Mouse (Mus musculus): ENCODE measurements at regions not wholly inside any gene's neighbourhood (a gene's known extent, or its start where the extent isn't known, plus 50 kb on each side); places are given as distances from the start of the nearest gene placed in this dataset.

- H3K4me1 ChIP-seq (ENCODE audit: control insufficient read depth, insufficient read depth, low read length) = no peaks in the 10 kb centered on the region
- TF ChIP-seq POLR2A (IDR thresholded peaks at IDR 0.05; ENCODE audit: low read depth, low read length) (no peak), CTCF (conservative IDR thresholded peaks at IDR 0.05; ENCODE audit: insufficient read depth, insufficient read length, low read depth, low read length) (0 out of 2 replicates have a peak, but pooled peaks have one; percentile 2)
- no peak overlapping the region for H3K27ac ChIP-seq (ENCODE audit: insufficient read depth, low read depth, low read length)
- no peaks in the 10 kb centered on the region for H3K27me3 ChIP-seq (replicated peaks; ENCODE audit: control insufficient read depth, insufficient read depth, low read length)
- no peak overlapping the region for H3K4me3 ChIP-seq (ENCODE audit: insufficient read depth, low read depth, low read length)
- no peaks in the 10 kb centered on the region for H3K36me3 ChIP-seq (ENCODE audit: control insufficient read depth, insufficient read depth, low read length)
- peak; percentile 30 for DNase-seq
- WGBS = 16% methylated on average over 1 of the region's 1 CpGs
These were observed 294.9 kb downstream of the Pax1 start for GRCm38 (mm10) chr2:147656667-147657066.

- no peak for DNase-seq
- no peaks in the 10 kb centered on the region for H3K4me1 ChIP-seq (ENCODE audit: control insufficient read depth, insufficient read depth, low read length)
- no peak overlapping the region for H3K27ac ChIP-seq (ENCODE audit: insufficient read depth, low read depth, low read length)
- no peak overlapping the region for H3K4me3 ChIP-seq (ENCODE audit: insufficient read depth, low read depth, low read length)
- no peaks in the 10 kb centered on the region for H3K27me3 ChIP-seq (replicated peaks; ENCODE audit: control insufficient read depth, insufficient read depth, low read length)
- TF ChIP-seq POLR2A (IDR thresholded peaks at IDR 0.05; ENCODE audit: low read depth, low read length) (no peak), CTCF (conservative IDR thresholded peaks at IDR 0.05; ENCODE audit: insufficient read depth, insufficient read length, low read depth, low read length) (no peak)
- 67% methylated on average over 3 of the region's 3 CpGs for whole genome bisulfite sequencing
- no peaks in the 10 kb centered on the region for H3K36me3 ChIP-seq (ENCODE audit: control insufficient read depth, insufficient read depth, low read length)
These were observed 288.5 kb downstream of the Pax1 start for GRCm38 (mm10) chr2:147650229-147650628.

GRCm38 (mm10) chr2:147647972-147648371, 286.2 kb downstream of the Pax1 start:
- WGBS = 63% methylated on average over 8 of the region's 8 CpGs
- no peak for DNase-seq
- H3K4me1 ChIP-seq (ENCODE audit: control insufficient read depth, insufficient read depth, low read length) = no peaks in the 10 kb centered on the region
- TF ChIP-seq POLR2A (IDR thresholded peaks at IDR 0.05; ENCODE audit: low read depth, low read length) (no peak), CTCF (conservative IDR thresholded peaks at IDR 0.05; ENCODE audit: insufficient read depth, insufficient read length, low read depth, low read length) (no peak)
- no peaks in the 10 kb centered on the region for H3K27me3 ChIP-seq (replicated peaks; ENCODE audit: control insufficient read depth, insufficient read depth, low read length)
- no peak overlapping the region for H3K27ac ChIP-seq (ENCODE audit: insufficient read depth, low read depth, low read length)
- H3K36me3 ChIP-seq (ENCODE audit: control insufficient read depth, insufficient read depth, low read length) = no peaks in the 10 kb centered on the region
- H3K4me3 ChIP-seq (ENCODE audit: insufficient read depth, low read depth, low read length) = no peak overlapping the region

GRCm38 (mm10) chr2:147647506-147647905, 285.8 kb downstream of the Pax1 start:
- no peak for DNase-seq
- Histone ChIP-seq H3K36me3 (ENCODE audit: control insufficient read depth, insufficient read depth, low read length) (no peaks in the 10 kb centered on the region), H3K27me3 (replicated peaks; ENCODE audit: control insufficient read depth, insufficient read depth, low read length) (no peaks in the 10 kb centered on the region), H3K4me3 (ENCODE audit: insufficient read depth, low read depth, low read length) (no peak overlapping the region), H3K4me1 (ENCODE audit: control insufficient read depth, insufficient read depth, low read length) (no peaks in the 10 kb centered on the region), H3K27ac (ENCODE audit: insufficient read depth, low read depth, low read length) (no peak overlapping the region)
- WGBS = 62% methylated on average over 4 of the region's 4 CpGs
- TF ChIP-seq POLR2A (IDR thresholded peaks at IDR 0.05; ENCODE audit: low read depth, low read length) = no peak
- no peak for TF ChIP-seq CTCF (conservative IDR thresholded peaks at IDR 0.05; ENCODE audit: insufficient read depth, insufficient read length, low read depth, low read length)

GRCm38 (mm10) chr2:147637882-147638281, 276.2 kb downstream of the Pax1 start:
- DNase-seq = no peak
- Histone ChIP-seq H3K4me1 (ENCODE audit: control insufficient read depth, insufficient read depth, low read length) (no peaks in the 10 kb centered on the region), H3K27ac (ENCODE audit: insufficient read depth, low read depth, low read length) (no peak overlapping the region), H3K36me3 (ENCODE audit: control insufficient read depth, insufficient read depth, low read length) (no peaks in the 10 kb centered on the region), H3K4me3 (ENCODE audit: insufficient read depth, low read depth, low read length) (no peak overlapping the region), H3K27me3 (replicated peaks; ENCODE audit: control insufficient read depth, insufficient read depth, low read length) (no peaks in the 10 kb centered on the region)
- TF ChIP-seq POLR2A (IDR thresholded peaks at IDR 0.05; ENCODE audit: low read depth, low read length) = no peak
- TF ChIP-seq CTCF (conservative IDR thresholded peaks at IDR 0.05; ENCODE audit: insufficient read depth, insufficient read length, low read depth, low read length) = no peak
- 57% methylated on average over 1 of the region's 1 CpGs for WGBS

GRCm38 (mm10) chr2:147632737-147633136, 271.0 kb downstream of the Pax1 start:
- no peak overlapping the region for H3K4me3 ChIP-seq (ENCODE audit: insufficient read depth, low read depth, low read length)
- no peak overlapping the region for H3K27ac ChIP-seq (ENCODE audit: insufficient read depth, low read depth, low read length)
- no peaks in the 10 kb centered on the region for H3K27me3 ChIP-seq (replicated peaks; ENCODE audit: control insufficient read depth, insufficient read depth, low read length)
- WGBS = 50% methylated on average over 6 of the region's 6 CpGs
- TF ChIP-seq CTCF (conservative IDR thresholded peaks at IDR 0.05; ENCODE audit: insufficient read depth, insufficient read length, low read depth, low read length) = no peak
- TF ChIP-seq POLR2A (IDR thresholded peaks at IDR 0.05; ENCODE audit: low read depth, low read length) = no peak
- H3K36me3 ChIP-seq (ENCODE audit: control insufficient read depth, insufficient read depth, low read length) = no peaks in the 10 kb centered on the region
- H3K4me1 ChIP-seq (ENCODE audit: control insufficient read depth, insufficient read depth, low read length) = no peaks in the 10 kb centered on the region
- no peak for DNase-seq

GRCm38 (mm10) chr2:147629716-147630115, 268.0 kb downstream of the Pax1 start:
- peak; percentile 24 for DNase-seq
- Histone ChIP-seq H3K36me3 (ENCODE audit: control insufficient read depth, insufficient read depth, low read length) (no peaks in the 10 kb centered on the region), H3K27me3 (replicated peaks; ENCODE audit: control insufficient read depth, insufficient read depth, low read length) (no peaks in the 10 kb centered on the region), H3K27ac (ENCODE audit: insufficient read depth, low read depth, low read length) (no peak overlapping the region), H3K4me3 (ENCODE audit: insufficient read depth, low read depth, low read length) (no peak overlapping the region), H3K4me1 (ENCODE audit: control insufficient read depth, insufficient read depth, low read length) (no peaks in the 10 kb centered on the region)
- 25% methylated on average over 3 of the region's 3 CpGs for WGBS
- TF ChIP-seq POLR2A (IDR thresholded peaks at IDR 0.05; ENCODE audit: low read depth, low read length) (no peak), CTCF (conservative IDR thresholded peaks at IDR 0.05; ENCODE audit: insufficient read depth, insufficient read length, low read depth, low read length) (no peak)

GRCm38 (mm10) chr2:147627096-147627495, 265.4 kb downstream of the Pax1 start:
- no peak for DNase-seq
- TF ChIP-seq POLR2A (IDR thresholded peaks at IDR 0.05; ENCODE audit: low read depth, low read length) (no peak), CTCF (conservative IDR thresholded peaks at IDR 0.05; ENCODE audit: insufficient read depth, insufficient read length, low read depth, low read length) (no peak)
- H3K36me3 ChIP-seq (ENCODE audit: control insufficient read depth, insufficient read depth, low read length) = no peaks in the 10 kb centered on the region
- no peaks in the 10 kb centered on the region for H3K4me1 ChIP-seq (ENCODE audit: control insufficient read depth, insufficient read depth, low read length)
- WGBS = 73% methylated on average over 5 of the region's 5 CpGs
- no peak overlapping the region for H3K4me3 ChIP-seq (ENCODE audit: insufficient read depth, low read depth, low read length)
- no peaks in the 10 kb centered on the region for H3K27me3 ChIP-seq (replicated peaks; ENCODE audit: control insufficient read depth, insufficient read depth, low read length)
- no peak overlapping the region for H3K27ac ChIP-seq (ENCODE audit: insufficient read depth, low read depth, low read length)
